Mouse (Mus musculus) gastrocnemius, postnatal 10 days (tissue): ENCODE measurements around the gene Npas1. TPM values are rescaled to one million over a fixed set of nuclear protein-coding genes. Genes with fewer than 3 reads are reported as not detected.

ENCODE experiments used
- DNase-seq: peaks from one replicate; pipeline ENCODE4 v3.0.0; 2021; ENCODE audit warnings: mixed read lengths
- total RNA-seq, 2 experiments: library from RNA; stranded (reverse); gene quantifications; 2 replicates each; pipeline ENCODE4 v1.2.3; 2021

Npas1 gene
- total RNA-seq, 2 experiments from 2014 or later = not detected

GRCm38 (mm10) chr7:16417141-16417771 lies 60.3 kb downstream of the Npas1 start:
- DNase-seq = peak; percentile 37

- DNase-seq = no peak
Observed at GRCm38 (mm10) chr7:16415426-16415825, 62.1 kb downstream of the Npas1 start.

- DNase-seq = no peak
Observed at GRCm38 (mm10) chr7:16412930-16413329, 64.6 kb downstream of the Npas1 start.

GRCm38 (mm10) chr7:16412220-16412896 lies 65.2 kb downstream of the Npas1 start:
- no peak for DNase-seq

- no peak for DNase-seq
Observed at GRCm38 (mm10) chr7:16411100-16411499, 66.4 kb downstream of the Npas1 start.

GRCm38 (mm10) chr7:16406978-16407377 lies 70.5 kb downstream of the Npas1 start:
- DNase-seq = no peak

Other genes with a start within 250 kb of the Npas1 start
- under 1 TPM; 0.16 to 0.41 TPM for gene C5ar2, start 233.6 kb downstream of the Npas1 start, total RNA-seq
- gene C5ar1, start 218.2 kb downstream of the Npas1 start, total RNA-seq = 1 to 10 TPM; 3.2 to 3.3 TPM
- 10 to 100 TPM; 11.0 to 11.7 TPM for gene Inafm1, start 204.1 kb downstream of the Npas1 start, total RNA-seq
- gene Ccdc9, start 190.9 kb downstream of the Npas1 start, total RNA-seq = 10 to 100 TPM; 34.0 to 47.6 TPM
- gene Bbc3, start 169.3 kb downstream of the Npas1 start, total RNA-seq = 1 to 10 TPM; 4.6 to 6.1 TPM
- 10 to 100 TPM; 43.3 to 48.8 TPM for gene Sae1, start 89.9 kb downstream of the Npas1 start, total RNA-seq
- 10 to 100 TPM; 33.2 to 37.9 TPM for gene Zc3h4, start 76.8 kb downstream of the Npas1 start, total RNA-seq
- 10 to 100 TPM; 18.8 to 18.9 TPM for gene Tmem160, start 24.9 kb downstream of the Npas1 start, total RNA-seq
- gene Arhgap35, start 137.3 kb upstream of the Npas1 start, total RNA-seq = 10 to 100 TPM; 30.5 to 36.6 TPM
- not detected for gene Ceacam15, start 198.0 kb upstream of the Npas1 start, total RNA-seq
- not detected for gene Ceacam9, start 244.2 kb upstream of the Npas1 start, total RNA-seq